Mouse (Mus musculus) MEL (cell line): ENCODE data around the gene Cyp4f17.

Source experiments
- CTCF ChIP-seq, 3 experiments: IDR thresholded peaks in 2 of 3; conservative IDR thresholded peaks in 1 of 3; 2 replicates each; pipeline ENCODE4 v1.5.1; 2011 to 2012; ENCODE audit warnings: low read length in 3 of 3, low read depth in 2 of 3, mild to moderate bottlenecking in 2 of 3, improper control_type of control experiment in 1 of 3, inconsistent platforms in 1 of 3, mixed read lengths in 1 of 3, moderate library complexity in 1 of 3; ENCODE audit not compliant: control insufficient read depth in 1 of 3, insufficient read depth in 1 of 3, poor library complexity in 1 of 3, severe bottlenecking in 1 of 3
- EP300 ChIP-seq, 2 experiments: IDR thresholded peaks; 2 replicates each; pipeline ENCODE4 v1.6.1; 2011; ENCODE audit warnings: improper control_type of control experiment in 2 of 2, low read length in 2 of 2, low read depth in 1 of 2, mild to moderate bottlenecking in 1 of 2
- ETS1 ChIP-seq: IDR thresholded peaks from 2 replicates; pipeline ENCODE4 v1.6.1; 2012; ENCODE audit warnings: low read depth, mild to moderate bottlenecking, inconsistent platforms, low read length, improper control_type of control experiment, moderate library complexity
- GABPA ChIP-seq: IDR thresholded peaks from 2 replicates; pipeline ENCODE4 v1.6.1; 2012; ENCODE audit warnings: low read depth, mild to moderate bottlenecking, inconsistent platforms, low read length, improper control_type of control experiment, moderate library complexity
- MAZ ChIP-seq: IDR thresholded peaks from 2 replicates; pipeline ENCODE4 v1.6.1; 2012; ENCODE audit warnings: low read depth, mild to moderate bottlenecking, inconsistent platforms, low read length, improper control_type of control experiment
- MEF2A ChIP-seq: IDR thresholded peaks from 2 replicates; pipeline ENCODE4 v1.6.1; 2014; ENCODE audit warnings: low read depth, mild to moderate bottlenecking, inconsistent platforms, low read length, improper control_type of control experiment; ENCODE audit not compliant: poor library complexity, insufficient replicate concordance, severe bottlenecking; ENCODE audit errors: extremely low read depth
- POLR2A ChIP-seq, 2 experiments: IDR thresholded peaks; 2 replicates each; pipeline ENCODE4 v1.6.1; 2011 to 2012; ENCODE audit warnings: low read length in 2 of 2, mild to moderate bottlenecking in 2 of 2, control low read depth in 1 of 2, improper control_type of control experiment in 1 of 2, low read depth in 1 of 2, moderate library complexity in 1 of 2; ENCODE audit not compliant: control insufficient read depth in 1 of 2, insufficient read depth in 1 of 2, poor library complexity in 1 of 2
- SMC3 ChIP-seq: IDR thresholded peaks from 2 replicates; pipeline ENCODE4 v1.6.1; 2011; ENCODE audit warnings: low read depth, low read length, improper control_type of control experiment
- TBP ChIP-seq: IDR thresholded peaks from 2 replicates; pipeline ENCODE4 v1.8.0; 2011; ENCODE audit warnings: low read depth, low read length, improper control_type of control experiment

DNA sequence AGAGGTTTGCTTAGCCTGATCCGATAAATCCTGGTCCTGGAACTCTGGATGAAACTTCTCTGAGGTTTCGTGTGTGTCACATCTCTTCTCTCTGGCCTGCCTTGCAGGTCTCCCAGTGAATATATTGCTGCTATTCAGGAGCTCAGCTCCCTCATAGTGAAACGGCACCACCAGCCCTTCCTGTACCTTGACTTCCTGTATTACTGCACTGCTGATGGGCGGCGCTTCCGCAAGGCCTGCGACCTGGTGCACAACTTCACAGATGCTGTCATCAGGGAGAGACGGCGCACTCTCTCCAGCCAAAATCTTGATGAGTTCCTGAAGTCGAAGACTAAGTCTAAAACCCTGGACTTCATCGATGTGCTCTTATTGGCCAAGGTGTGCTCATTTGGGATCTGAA, 18.0 kb downstream of the Cyp4f17 start:
- TF ChIP-seq CTCF (IDR thresholded peaks at IDR 0.05 in 2 of 3, conservative IDR thresholded peaks at IDR 0.05 in 1 of 3; ENCODE audit: control insufficient read depth in 1 of 3, insufficient read depth in 1 of 3, low read depth in 2 of 3, low read length in 3 of 3, poor library complexity in 1 of 3, severe bottlenecking in 1 of 3) (no peak), POLR2A (IDR thresholded peaks at IDR 0.05; ENCODE audit: control insufficient read depth in 1 of 2, insufficient read depth in 1 of 2, low read depth in 1 of 2, low read length in 2 of 2, poor library complexity in 1 of 2) (no peak), MEF2A (no peak), MAZ (no peak), TBP (no peak), GABPA (no peak), EP300 (IDR thresholded peaks at IDR 0.05; ENCODE audit: low read depth in 1 of 2, low read length in 2 of 2) (no peak), SMC3 (no peak), ETS1 (no peak)
